Mouse (Mus musculus): ENCODE measurements at regions not wholly inside any gene's neighbourhood (a gene's known extent, or its start where the extent isn't known, plus 50 kb on each side); places are given as distances from the start of the nearest gene placed in this dataset.

DNA sequence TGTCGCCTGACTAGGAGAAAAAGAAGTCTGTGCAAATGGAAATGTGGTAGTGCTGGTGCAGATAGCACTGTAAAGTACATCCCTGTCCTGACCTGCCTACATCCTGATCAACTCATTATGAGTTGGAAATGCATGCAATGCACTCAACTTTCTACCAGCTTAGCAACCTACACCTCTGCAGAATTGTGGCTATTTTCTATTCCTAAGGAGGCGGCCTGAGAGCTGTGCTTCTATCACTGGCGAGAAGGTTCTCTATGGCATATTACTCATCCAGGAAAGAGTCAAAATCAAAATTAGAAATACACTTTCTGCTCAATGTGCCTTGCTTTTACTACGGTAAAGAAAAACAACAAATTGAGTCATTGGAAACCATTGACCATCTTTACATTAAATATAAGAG is 685.4 kb upstream of the Kdm8 start:
- H3K4me3 ChIP-seq (ENCODE audit: low read depth, low read length): no peak overlapping the region
- no peak for ATAC-seq (replicated peaks; ENCODE audit: low FRiP score, low TSS enrichment, low read depth)
- 91% methylated on average over 4 of the region's 4 CpGs for WGBS

DNA sequence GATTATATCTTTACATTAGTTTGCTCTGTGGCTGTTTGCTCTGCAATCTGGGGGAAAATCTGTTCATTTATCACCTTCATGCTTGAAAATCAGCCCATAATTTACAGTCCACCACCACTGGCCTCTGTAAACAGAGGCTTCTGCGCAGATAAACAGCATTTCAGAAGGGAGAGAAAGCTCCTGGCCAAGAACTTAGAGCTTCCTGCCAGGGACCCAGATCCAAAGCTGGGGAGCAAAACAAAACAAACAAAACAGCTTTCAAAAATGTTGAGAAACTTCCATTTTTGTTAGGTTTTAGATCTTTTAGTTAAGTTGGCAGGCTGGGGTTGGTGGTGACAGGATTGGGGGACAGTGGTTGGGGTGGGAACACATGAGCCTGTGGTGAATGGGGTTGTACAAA is 666.7 kb upstream of the Kdm8 start:
- no peak overlapping the region for H3K4me2 ChIP-seq (ENCODE audit: low read length)
- no peaks in the 10 kb centered on the region for H3K9me3 ChIP-seq (ENCODE audit: control insufficient read depth, low read length)
- no peak for ATAC-seq (replicated peaks; ENCODE audit: low FRiP score, low TSS enrichment, low read depth)
- no peak overlapping the region for H3K4me3 ChIP-seq (ENCODE audit: low read depth, low read length)
- no peak overlapping the region for H3K9ac ChIP-seq (ENCODE audit: low read length)
- H3K27me3 ChIP-seq (replicated peaks; ENCODE audit: control insufficient read depth, insufficient read depth, low read length): no peaks in the 10 kb centered on the region
- WGBS: 57% methylated on average over 1 of the region's 1 CpGs
- H3K36me3 ChIP-seq (ENCODE audit: control insufficient read depth, insufficient read depth, low read length): no peaks in the 10 kb centered on the region
- no peaks in the 10 kb centered on the region; the same call in 1 of the 2 replicates for H3K4me1 ChIP-seq (replicated peaks; ENCODE audit: control insufficient read depth, insufficient read depth, low read length)
- no peak for DNase-seq (ENCODE audit: low spot score)
- H3K27ac ChIP-seq (ENCODE audit: low read depth): no peak overlapping the region

More for the DNA sequence above, 685.4 kb upstream of the Kdm8 start:
- DNase-seq (ENCODE audit: low spot score): no peak
- Histone ChIP-seq H3K9me3 (ENCODE audit: control insufficient read depth, low read length) (no peaks in the 10 kb centered on the region), H3K9ac (ENCODE audit: low read length) (no peak overlapping the region), H3K4me1 (replicated peaks; ENCODE audit: control insufficient read depth, insufficient read depth, low read length) (no peaks in the 10 kb centered on the region), H3K27me3 (replicated peaks; ENCODE audit: control insufficient read depth, insufficient read depth, low read length) (no peaks in the 10 kb centered on the region), H3K4me2 (ENCODE audit: low read length) (no peak overlapping the region), H3K27ac (ENCODE audit: low read depth) (no peak overlapping the region), H3K36me3 (ENCODE audit: control insufficient read depth, insufficient read depth, low read length) (no peaks in the 10 kb centered on the region)

DNA sequence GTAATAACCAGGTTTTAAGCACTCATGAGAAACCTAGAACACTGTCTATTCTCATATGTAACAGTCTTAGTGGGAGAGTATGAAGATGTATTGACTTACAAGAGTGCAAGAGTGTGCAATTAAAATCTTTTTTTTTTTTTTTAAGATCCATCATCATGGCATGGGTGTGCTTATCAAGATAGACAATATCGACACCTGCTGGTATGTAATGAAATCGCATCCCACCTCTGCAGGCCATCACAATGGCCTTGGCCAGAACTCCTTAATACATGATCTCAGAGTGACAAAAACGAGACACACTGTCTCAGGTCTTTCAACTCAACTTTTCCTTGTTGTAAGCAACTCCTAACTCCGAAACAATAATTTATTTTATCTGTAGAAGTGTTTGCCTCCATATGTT is 661.7 kb upstream of the Kdm8 start:
- DNase-seq (ENCODE audit: low spot score) (no peak), ATAC-seq (replicated peaks; ENCODE audit: low FRiP score, low TSS enrichment, low read depth) (no peak)
- Histone ChIP-seq H3K4me3 (ENCODE audit: low read depth, low read length) (no peak overlapping the region), H3K9me3 (ENCODE audit: control insufficient read depth, low read length) (no peaks in the 10 kb centered on the region), H3K27me3 (replicated peaks; ENCODE audit: control insufficient read depth, insufficient read depth, low read length) (no peaks in the 10 kb centered on the region), H3K27ac (ENCODE audit: low read depth) (no peak overlapping the region), H3K9ac (ENCODE audit: low read length) (no peak overlapping the region), H3K36me3 (ENCODE audit: control insufficient read depth, insufficient read depth, low read length) (no peaks in the 10 kb centered on the region), H3K4me2 (ENCODE audit: low read length) (no peak overlapping the region), H3K4me1 (replicated peaks; ENCODE audit: control insufficient read depth, insufficient read depth, low read length) (no peaks in the 10 kb centered on the region; the same call in 1 of the 2 replicates)
- WGBS: 65% methylated on average over 4 of the region's 4 CpGs

DNA sequence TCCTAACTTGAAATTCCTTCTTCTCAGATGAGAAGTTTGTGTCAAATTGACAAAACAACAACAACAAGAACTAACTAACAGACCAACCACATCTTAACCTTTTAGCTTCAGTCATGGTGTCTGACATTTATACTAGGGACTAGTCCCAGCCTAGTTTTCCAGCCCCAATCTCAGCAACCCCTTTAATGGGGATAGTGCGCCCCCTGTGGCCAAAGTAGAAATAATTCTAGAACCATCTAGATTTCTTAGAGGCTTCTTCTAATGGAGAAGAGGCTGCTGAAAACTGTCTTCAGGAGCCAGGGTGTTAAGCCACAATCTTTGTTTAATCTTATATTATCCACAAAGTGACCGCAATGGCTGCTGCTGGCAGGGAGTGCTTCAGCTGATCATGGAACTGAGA is 659.5 kb upstream of the Kdm8 start:
- Histone ChIP-seq H3K4me3 (ENCODE audit: low read depth, low read length) (no peak overlapping the region), H3K4me1 (replicated peaks; ENCODE audit: control insufficient read depth, insufficient read depth, low read length) (no peaks in the 10 kb centered on the region), H3K9ac (ENCODE audit: low read length) (no peak overlapping the region), H3K36me3 (ENCODE audit: control insufficient read depth, insufficient read depth, low read length) (no peaks in the 10 kb centered on the region), H3K27ac (ENCODE audit: low read depth) (no peak overlapping the region), H3K4me2 (ENCODE audit: low read length) (no peak overlapping the region), H3K9me3 (ENCODE audit: control insufficient read depth, low read length) (no peaks in the 10 kb centered on the region), H3K27me3 (replicated peaks; ENCODE audit: control insufficient read depth, insufficient read depth, low read length) (no peaks in the 10 kb centered on the region)
- WGBS: 69% methylated on average over 2 of the region's 2 CpGs
- ATAC-seq (replicated peaks; ENCODE audit: low FRiP score, low TSS enrichment, low read depth): no peak
- no peak for DNase-seq (ENCODE audit: low spot score)

GRCm38 (mm10) chr7:124785896-124786295 is 658.6 kb upstream of the Kdm8 start:
- Histone ChIP-seq H3K9me3 (ENCODE audit: control insufficient read depth, low read length) (no peaks in the 10 kb centered on the region), H3K4me1 (replicated peaks; ENCODE audit: control insufficient read depth, insufficient read depth, low read length) (no peaks in the 10 kb centered on the region), H3K36me3 (ENCODE audit: control insufficient read depth, insufficient read depth, low read length) (no peaks in the 10 kb centered on the region), H3K27me3 (replicated peaks; ENCODE audit: control insufficient read depth, insufficient read depth, low read length) (no peaks in the 10 kb centered on the region), H3K4me3 (ENCODE audit: low read depth, low read length) (no peak overlapping the region), H3K9ac (ENCODE audit: low read length) (no peak overlapping the region), H3K4me2 (ENCODE audit: low read length) (no peak overlapping the region), H3K27ac (ENCODE audit: low read depth) (no peak overlapping the region)
- DNase-seq (ENCODE audit: low spot score): no peak
- no peak for ATAC-seq (replicated peaks; ENCODE audit: low FRiP score, low TSS enrichment, low read depth)
- 93% methylated on average over 8 of the region's 8 CpGs for WGBS

GRCm38 (mm10) chr7:124788781-124789180 is 655.7 kb upstream of the Kdm8 start:
- DNase-seq (ENCODE audit: low spot score) (no peak), ATAC-seq (replicated peaks; ENCODE audit: low FRiP score, low TSS enrichment, low read depth) (no peak)
- no peak overlapping the region for H3K4me2 ChIP-seq (ENCODE audit: low read length)
- H3K9me3 ChIP-seq (ENCODE audit: control insufficient read depth, low read length): no peaks in the 10 kb centered on the region
- H3K27me3 ChIP-seq (replicated peaks; ENCODE audit: control insufficient read depth, insufficient read depth, low read length): no peaks in the 10 kb centered on the region
- H3K4me3 ChIP-seq (ENCODE audit: low read depth, low read length): no peak overlapping the region
- 66% methylated on average over 3 of the region's 3 CpGs for WGBS
- H3K9ac ChIP-seq (ENCODE audit: low read length): no peak overlapping the region
- H3K36me3 ChIP-seq (ENCODE audit: control insufficient read depth, insufficient read depth, low read length): no peaks in the 10 kb centered on the region
- H3K4me1 ChIP-seq (replicated peaks; ENCODE audit: control insufficient read depth, insufficient read depth, low read length): no peaks in the 10 kb centered on the region
- H3K27ac ChIP-seq (ENCODE audit: low read depth): no peak overlapping the region

- Histone ChIP-seq H3K4me3 (ENCODE audit: low read depth, low read length) (no peak overlapping the region), H3K27ac (ENCODE audit: low read depth) (no peak overlapping the region), H3K4me1 (replicated peaks; ENCODE audit: control insufficient read depth, insufficient read depth, low read length) (no peaks in the 10 kb centered on the region), H3K9me3 (ENCODE audit: control insufficient read depth, low read length) (no peaks in the 10 kb centered on the region), H3K36me3 (ENCODE audit: control insufficient read depth, insufficient read depth, low read length) (no peaks in the 10 kb centered on the region), H3K9ac (ENCODE audit: low read length) (no peak overlapping the region), H3K27me3 (replicated peaks; ENCODE audit: control insufficient read depth, insufficient read depth, low read length) (no peaks in the 10 kb centered on the region), H3K4me2 (ENCODE audit: low read length) (no peak overlapping the region)
- no peak for DNase-seq (ENCODE audit: low spot score)
- no peak for ATAC-seq (replicated peaks; ENCODE audit: low FRiP score, low TSS enrichment, low read depth)
- 90% methylated on average over 3 of the region's 3 CpGs for WGBS
Measured at GRCm38 (mm10) chr7:124803101-124803500, 641.4 kb upstream of the Kdm8 start.

- Histone ChIP-seq H3K9ac (ENCODE audit: low read length) (no peak overlapping the region), H3K4me1 (replicated peaks; ENCODE audit: control insufficient read depth, insufficient read depth, low read length) (no peaks in the 10 kb centered on the region), H3K9me3 (ENCODE audit: control insufficient read depth, low read length) (no peaks in the 10 kb centered on the region), H3K36me3 (ENCODE audit: control insufficient read depth, insufficient read depth, low read length) (no peaks in the 10 kb centered on the region), H3K27ac (ENCODE audit: low read depth) (no peak overlapping the region), H3K4me2 (ENCODE audit: low read length) (no peak overlapping the region), H3K4me3 (ENCODE audit: low read depth, low read length) (no peak overlapping the region), H3K27me3 (replicated peaks; ENCODE audit: control insufficient read depth, insufficient read depth, low read length) (no peaks in the 10 kb centered on the region)
- no peak for ATAC-seq (replicated peaks; ENCODE audit: low FRiP score, low TSS enrichment, low read depth)
- no peak for DNase-seq (ENCODE audit: low spot score)
Measured at GRCm38 (mm10) chr7:124834692-124835091, 609.8 kb upstream of the Kdm8 start.

- H3K4me2 ChIP-seq (ENCODE audit: low read length): no peak overlapping the region
- no peak overlapping the region for H3K27ac ChIP-seq (ENCODE audit: low read depth)
- no peak overlapping the region for H3K4me3 ChIP-seq (ENCODE audit: low read depth, low read length)
- 80% methylated on average over 3 of the region's 3 CpGs for WGBS
- DNase-seq (ENCODE audit: low spot score): no peak
- no peak overlapping the region for H3K9ac ChIP-seq (ENCODE audit: low read length)
- no peaks in the 10 kb centered on the region for H3K36me3 ChIP-seq (ENCODE audit: control insufficient read depth, insufficient read depth, low read length)
- no peaks in the 10 kb centered on the region for H3K4me1 ChIP-seq (replicated peaks; ENCODE audit: control insufficient read depth, insufficient read depth, low read length)
- no peaks in the 10 kb centered on the region for H3K27me3 ChIP-seq (replicated peaks; ENCODE audit: control insufficient read depth, insufficient read depth, low read length)
- no peaks in the 10 kb centered on the region for H3K9me3 ChIP-seq (ENCODE audit: control insufficient read depth, low read length)
- no peak for ATAC-seq (replicated peaks; ENCODE audit: low FRiP score, low TSS enrichment, low read depth)
Measured at GRCm38 (mm10) chr7:124836531-124836930, 607.9 kb upstream of the Kdm8 start.

All from intestine, embryonic 14.5 days (tissue).